Mouse (Mus musculus): ENCODE data around the gene Utp4. TPM values are rescaled to one million over a fixed set of nuclear protein-coding genes. Genes with fewer than 3 reads are reported as not detected.
"Not testable (repeated sequence)": the region's sequence is repeated elsewhere in the genome, so short reads cannot be mapped to it uniquely, and the experiment has no call there.

The Utp4 gene
- total and polyA plus RNA-seq, 3 experiments: 30.7 to 158 (median 75.8) TPM

GRCm38 (mm10) chr8:106927247-106927646 lies 33.8 kb downstream of the Utp4 start:
- Histone ChIP-seq H3K27me3 (ENCODE audit: insufficient read depth, low read length) (0 out of 2 replicates have a peak, but pooled peaks cover under 1% of the 10 kb centered on the region), H3K9me3 (replicated peaks) (no peaks in the 10 kb centered on the region), H3K4me3 (ENCODE audit: low read depth, low read length) (no peak overlapping the region), H3K4me1 (ENCODE audit: insufficient read depth, low read depth, low read length) (peaks cover 8% of the 10 kb centered on the region; the same call in 1 of the 2 replicates), H3K36me3 (replicated peaks) (peaks cover 26% of the 10 kb centered on the region)
- ATAC-seq (ENCODE audit: extremely low read depth, insufficient number of reproducible peaks, low FRiP score, poor library complexity, severe bottlenecking) (no peak), DNase-seq (ENCODE audit: low spot score) (no peak)
- TF ChIP-seq GATA1 (IDR thresholded peaks at IDR 0.05; ENCODE audit: borderline replicate concordance, low read length) (no peak), CTCF (IDR thresholded peaks at IDR 0.05; ENCODE audit: low read depth, low read length) (0 out of 2 replicates have a peak, but pooled peaks have one; percentile 17)

GRCm38 (mm10) chr8:106928182-106928581 lies 34.7 kb downstream of the Utp4 start:
- H3K27me3 ChIP-seq (ENCODE audit: insufficient read depth, low read length); H3K4me3 ChIP-seq (ENCODE audit: low read depth, low read length); DNase-seq (ENCODE audit: low spot score); H3K9me3 ChIP-seq (replicated peaks); ATAC-seq (ENCODE audit: extremely low read depth, insufficient number of reproducible peaks, low FRiP score, poor library complexity, severe bottlenecking): not testable (repeated sequence)
- Histone ChIP-seq H3K36me3 (replicated peaks) (peaks cover 16% of the 10 kb centered on the region), H3K4me1 (ENCODE audit: insufficient read depth, low read depth, low read length) (peaks cover 12% of the 10 kb centered on the region; the same call in 1 of the 2 replicates)

GRCm38 (mm10) chr8:106929155-106929913 lies 35.9 kb downstream of the Utp4 start:
- no peak for ATAC-seq (ENCODE audit: extremely low read depth, insufficient number of reproducible peaks, low FRiP score, poor library complexity, severe bottlenecking)
- no peak for DNase-seq (ENCODE audit: low spot score)
- H3K36me3 ChIP-seq (replicated peaks): peaks cover 8% of the 10 kb centered on the region

GRCm38 (mm10) chr8:106929921-106930320 lies 36.5 kb downstream of the Utp4 start:
- H3K4me1 ChIP-seq (ENCODE audit: insufficient read depth, low read depth, low read length): peaks cover 26% of the 10 kb centered on the region
- peaks cover 2% of the 10 kb centered on the region for H3K36me3 ChIP-seq (replicated peaks)
- H3K9me3 ChIP-seq (replicated peaks): no peaks in the 10 kb centered on the region
- peaks cover 3% of the 10 kb centered on the region for H3K27me3 ChIP-seq (ENCODE audit: insufficient read depth, low read length)
- no peak overlapping the region for H3K4me3 ChIP-seq (ENCODE audit: low read depth, low read length)
- DNase-seq (ENCODE audit: low spot score) (no peak), ATAC-seq (ENCODE audit: extremely low read depth, insufficient number of reproducible peaks, low FRiP score, poor library complexity, severe bottlenecking) (no peak)
- TF ChIP-seq GATA2 (IDR thresholded peaks at IDR 0.05; ENCODE audit: borderline replicate concordance, low read depth, low read length) (no peak), CTCF (IDR thresholded peaks at IDR 0.05; ENCODE audit: low read depth, low read length) (no peak), TAL1 (conservative IDR thresholded peaks at IDR 0.05; ENCODE audit: low read depth, low read length) (no peak), POLR2AphosphoS5 (IDR thresholded peaks at IDR 0.05; ENCODE audit: insufficient replicate concordance, low read depth, low read length) (no peak), GATA1 (IDR thresholded peaks at IDR 0.05; ENCODE audit: borderline replicate concordance, low read length) (no peak)

More at GRCm38 (mm10) chr8:106929155-106929913, 35.9 kb downstream of the Utp4 start:
- no peak for TF ChIP-seq POLR2AphosphoS5 (IDR thresholded peaks at IDR 0.05; ENCODE audit: insufficient replicate concordance, low read depth, low read length)
- TF ChIP-seq TAL1 (conservative IDR thresholded peaks at IDR 0.05; ENCODE audit: low read depth, low read length): no peak
- no peak for TF ChIP-seq GATA2 (IDR thresholded peaks at IDR 0.05; ENCODE audit: borderline replicate concordance, low read depth, low read length)
- no peak for TF ChIP-seq GATA1 (IDR thresholded peaks at IDR 0.05; ENCODE audit: borderline replicate concordance, low read length)
- TF ChIP-seq CTCF (IDR thresholded peaks at IDR 0.05; ENCODE audit: low read depth, low read length): no peak
- no peak overlapping the region for H3K4me3 ChIP-seq (ENCODE audit: low read depth, low read length)
- H3K9me3 ChIP-seq (replicated peaks): no peaks in the 10 kb centered on the region
- H3K4me1 ChIP-seq (ENCODE audit: insufficient read depth, low read depth, low read length): peaks cover 21% of the 10 kb centered on the region
- peaks cover 3% of the 10 kb centered on the region for H3K27me3 ChIP-seq (ENCODE audit: insufficient read depth, low read length)

GRCm38 (mm10) chr8:106932376-106933065 lies 39.1 kb downstream of the Utp4 start:
- ATAC-seq (ENCODE audit: extremely low read depth, insufficient number of reproducible peaks, low FRiP score, poor library complexity, severe bottlenecking) (no peak), DNase-seq (ENCODE audit: low spot score) (no peak)
- H3K4me1 ChIP-seq (ENCODE audit: insufficient read depth, low read depth, low read length): peaks cover 47% of the 10 kb centered on the region
- H3K27me3 ChIP-seq (ENCODE audit: insufficient read depth, low read length): peaks cover 3% of the 10 kb centered on the region
- peaks cover under 1% of the 10 kb centered on the region for H3K36me3 ChIP-seq (replicated peaks)
- H3K9me3 ChIP-seq (replicated peaks): no peaks in the 10 kb centered on the region
- TF ChIP-seq GATA2 (IDR thresholded peaks at IDR 0.05; ENCODE audit: borderline replicate concordance, low read depth, low read length): no peak
- no peak for TF ChIP-seq CTCF (IDR thresholded peaks at IDR 0.05; ENCODE audit: low read depth, low read length)
- no peak for TF ChIP-seq TAL1 (conservative IDR thresholded peaks at IDR 0.05; ENCODE audit: low read depth, low read length)
- no peak for TF ChIP-seq POLR2AphosphoS5 (IDR thresholded peaks at IDR 0.05; ENCODE audit: insufficient replicate concordance, low read depth, low read length)
- no peak for TF ChIP-seq GATA1 (IDR thresholded peaks at IDR 0.05; ENCODE audit: borderline replicate concordance, low read length)
- no peak overlapping the region for H3K4me3 ChIP-seq (ENCODE audit: low read depth, low read length)

DNA sequence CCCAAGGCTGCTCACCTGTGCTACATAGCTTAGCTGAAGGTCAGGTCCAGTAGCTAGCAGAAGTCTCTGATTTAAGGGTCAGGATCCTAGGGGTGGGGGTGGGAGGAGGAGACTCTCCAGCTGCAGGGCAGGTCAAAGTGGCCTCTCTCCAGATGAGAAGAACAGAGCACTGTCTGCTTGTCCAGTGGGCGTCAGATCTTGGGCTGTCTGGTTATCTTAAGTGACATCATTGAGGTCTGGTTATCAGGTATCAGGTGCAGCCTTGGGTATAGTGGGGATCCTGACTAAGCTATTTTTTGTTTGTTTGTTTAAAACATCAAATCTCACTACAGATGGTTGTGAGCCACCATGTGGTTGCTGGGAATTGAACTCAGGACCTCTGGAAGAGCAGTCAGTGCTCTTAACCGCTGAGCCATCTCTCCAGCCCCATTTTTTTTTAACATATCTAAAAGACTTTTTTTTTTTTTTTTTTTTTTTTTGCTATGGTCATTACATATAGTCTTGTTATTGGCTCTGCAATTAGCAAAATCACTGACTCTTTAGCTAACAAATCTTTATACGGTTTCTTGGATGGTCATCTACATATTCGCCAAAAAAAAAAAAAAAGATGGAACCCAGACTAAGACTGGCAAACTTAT lies 40.2 kb downstream of the Utp4 start:
- ATAC-seq (ENCODE audit: extremely low read depth, insufficient number of reproducible peaks, low FRiP score, poor library complexity, severe bottlenecking): no peak
- TF ChIP-seq TAL1 (conservative IDR thresholded peaks at IDR 0.05; ENCODE audit: low read depth, low read length) (peak; percentile 30), CTCF (IDR thresholded peaks at IDR 0.05; ENCODE audit: low read depth, low read length) (no peak)

More for the DNA sequence above, 40.2 kb downstream of the Utp4 start:
- DNase-seq (ENCODE audit: low spot score): no peak
- peaks cover 3% of the 10 kb centered on the region for H3K36me3 ChIP-seq (replicated peaks)
- peaks cover 48% of the 10 kb centered on the region for H3K4me1 ChIP-seq (ENCODE audit: insufficient read depth, low read depth, low read length)
- H3K9me3 ChIP-seq (replicated peaks): no peaks in the 10 kb centered on the region
- peaks cover 3% of the 10 kb centered on the region for H3K27me3 ChIP-seq (ENCODE audit: insufficient read depth, low read length)
- no peak overlapping the region for H3K4me3 ChIP-seq (ENCODE audit: low read depth, low read length)

Measured in G1E (cell line).